Mouse (Mus musculus) urinary bladder, adult 18-20 months (tissue): ENCODE results near the gene Ptp4a2.
"Not testable (repeated sequence)": the region's sequence is repeated elsewhere in the genome, so short reads cannot be mapped to it uniquely, and the experiment has no call there.

Experiments
- DNase-seq, 2 experiments: peaks; one replicate each; pipeline ENCODE4 v3.0.0; 2022; ENCODE audit warnings: low spot score in 2 of 2, mixed read lengths in 2 of 2

The Ptp4a2 gene

GRCm38 (mm10) chr4:129882555-129883293 lies 71.7 kb downstream of the Ptp4a2 start:
- DNase-seq: peak; percentile 34 to 57

- DNase-seq: peak in 1 of 2 experiments; percentile 21
Measured at GRCm38 (mm10) chr4:129884041-129884930, 73.3 kb downstream of the Ptp4a2 start.

- DNase-seq: no peak
Measured at GRCm38 (mm10) chr4:129889661-129890060, 78.6 kb downstream of the Ptp4a2 start.

GRCm38 (mm10) chr4:129890094-129890493 lies 79.1 kb downstream of the Ptp4a2 start:
- DNase-seq: no peak

GRCm38 (mm10) chr4:129894861-129895260 lies 83.8 kb downstream of the Ptp4a2 start:
- DNase-seq: no peak

- DNase-seq: not testable (repeated sequence)
Measured at GRCm38 (mm10) chr4:129898815-129899214, 87.8 kb downstream of the Ptp4a2 start.
